Mouse (Mus musculus) kidney, embryonic 15.5 days (tissue): Measurements from ENCODE around the gene Dcpp1. TPM values are rescaled to one million over a fixed set of nuclear protein-coding genes. Genes with fewer than 3 reads are reported as not detected.
"Not testable (repeated sequence)": the region's sequence is repeated elsewhere in the genome, so short reads cannot be mapped to it uniquely, and the experiment has no call there.

Experiments
- ATAC-seq: fragments of 200-750 bp; cut with Nextera tagmentation; replicated peaks from 2 replicates; pipeline ENCODE4 v1.8.0; 2017; ENCODE audit warnings: moderate TSS enrichment; ENCODE audit not compliant: low FRiP score
- H3K27ac ChIP-seq: fragments of 300-500 bp; sonication (generic); 2 replicates; pipeline ENCODE4 v1.5.1; 2015; ENCODE audit warnings: mild to moderate bottlenecking, inconsistent platforms
- H3K27me3 ChIP-seq: fragments of 300-500 bp; sonication (generic); 2 replicates; pipeline ENCODE4 v1.6.1; 2015; ENCODE audit warnings: inconsistent platforms
- H3K36me3 ChIP-seq: fragments of 300-500 bp; sonication (generic); 2 replicates; pipeline ENCODE4 v1.6.1; 2015; ENCODE audit warnings: inconsistent platforms
- H3K4me1 ChIP-seq: fragments of 300-500 bp; sonication (generic); 2 replicates; pipeline ENCODE4 v1.6.1; 2015; ENCODE audit warnings: inconsistent platforms
- H3K4me2 ChIP-seq: fragments of 300-500 bp; sonication (generic); 2 replicates; pipeline ENCODE4 v1.6.1; 2015; ENCODE audit warnings: moderate library complexity, mild to moderate bottlenecking, inconsistent platforms
- H3K4me3 ChIP-seq: fragments of 300-500 bp; sonication (generic); replicated peaks from 2 replicates; pipeline ENCODE4 v1.5.1; 2015; ENCODE audit warnings: mild to moderate bottlenecking, inconsistent platforms
- H3K9ac ChIP-seq: fragments of 300-500 bp; sonication (generic); 2 replicates; pipeline ENCODE4 v1.6.1; 2015; ENCODE audit warnings: mild to moderate bottlenecking, inconsistent platforms
- H3K9me3 ChIP-seq: fragments of 300-500 bp; sonication (generic); replicated peaks from 2 replicates; pipeline ENCODE4 v1.6.1; 2016; ENCODE audit warnings: inconsistent platforms
- WGBS: fragments of 180-500 bp; shearing (Covaris S2); methylation state at CpG from one replicate; pipeline ENCODE4 v1.1.7; 2015; ENCODE audit warnings: mixed read lengths; 5-methylcytosine and 5-hydroxymethylcytosine counted together
- polyA plus RNA-seq: library from polyadenylated mRNA; unstranded; fragments of >200 nt; fragmentation: Nextera tagmentation; extraction: Ambion mirVana; gene quantifications from 2 replicates; pipeline ENCODE4 v1.2.1, GENCODE M21; 2015

The Dcpp1 gene
- polyA plus RNA-seq, result not detected in 2 replicates

- H3K9ac ChIP-seq, H3K27ac ChIP-seq, H3K9me3 ChIP-seq, H3K4me3 ChIP-seq, H3K27me3 ChIP-seq, H3K4me1 ChIP-seq, ATAC-seq, H3K36me3 ChIP-seq, H3K4me2 ChIP-seq: not testable (repeated sequence)
- WGBS, result 71% methylated on average over 4 of the region's 4 CpGs
These were observed at the start of gene Dcpp1, which contains the start of gene Dcpp2 for GRCm38 (mm10) chr17:23880576-23880975. Gene Dcpp1, plus strand, starts transcription at chr17:23880876. Gene Dcpp2, plus strand, starts transcription at chr17:23880880.

- Histone ChIP-seq H3K27ac (no peak overlapping the region), H3K4me1 (peaks cover 15% of the 10 kb centered on the region), H3K4me2 (no peak overlapping the region), H3K27me3 (peaks cover 37% of the 10 kb centered on the region), H3K4me3 (no peak overlapping the region), H3K36me3 (peaks cover 12% of the 10 kb centered on the region), H3K9ac (no peak overlapping the region), H3K9me3 (no peaks in the 10 kb centered on the region)
- 94% methylated on average over 1 of the region's 1 CpGs for WGBS
- ATAC-seq, result no peak
These were observed 49.5 kb upstream of the Dcpp1 start for GRCm38 (mm10) chr17:23831201-23831600.

GRCm38 (mm10) chr17:23836006-23836575, 44.6 kb upstream of the Dcpp1 start, which contains the start of gene Prss33:
Gene Prss33, minus strand, starts transcription at chr17:23836056.
- H3K9ac ChIP-seq, result no peak within 1 kb of the TSS
- H3K27ac ChIP-seq, result no peak within 1 kb of the TSS
- H3K4me2 ChIP-seq, result no peak within 1 kb of the TSS
- ATAC-seq, result no peak
- H3K36me3 ChIP-seq, result no peaks in the 10 kb centered on the region
- no peaks in the 10 kb centered on the region for H3K4me1 ChIP-seq
- 77% methylated on average over 8 of the region's 8 CpGs for WGBS
- H3K27me3 ChIP-seq, result peaks cover 30% of the 10 kb centered on the region
- no peak within 1 kb of the TSS for H3K4me3 ChIP-seq
- no peaks in the 10 kb centered on the region for H3K9me3 ChIP-seq

GRCm38 (mm10) chr17:23841145-23841544, 39.5 kb upstream of the Dcpp1 start:
- H3K4me3 ChIP-seq, result no peak overlapping the region
- 33% methylated on average over 4 of the region's 4 CpGs for whole genome bisulfite sequencing
- no peak overlapping the region for H3K27ac ChIP-seq
- no peak for ATAC-seq
- peaks cover 10% of the 10 kb centered on the region; the same call in 1 of the 2 replicates for H3K4me1 ChIP-seq
- no peaks in the 10 kb centered on the region for H3K36me3 ChIP-seq
- no peak overlapping the region for H3K9ac ChIP-seq
- H3K4me2 ChIP-seq, result no peak overlapping the region
- H3K27me3 ChIP-seq, result no peaks in the 10 kb centered on the region
- no peaks in the 10 kb centered on the region for H3K9me3 ChIP-seq

GRCm38 (mm10) chr17:23843141-23843811, 37.4 kb upstream of the Dcpp1 start:
- Histone ChIP-seq H3K4me2 (peak overlapping the region; percentile 53), H3K27ac (no peak overlapping the region), H3K9me3 (no peaks in the 10 kb centered on the region), H3K9ac (no peak overlapping the region), H3K27me3 (no peaks in the 10 kb centered on the region), H3K36me3 (no peaks in the 10 kb centered on the region), H3K4me3 (peak overlapping the region; percentile 29), H3K4me1 (peaks cover 10% of the 10 kb centered on the region; the same call in 1 of the 2 replicates)
- peak; percentile 58 for ATAC-seq
- 47% methylated on average over 23 of the region's 23 CpGs for WGBS

GRCm38 (mm10) chr17:23843812-23844273, 36.8 kb upstream of the Dcpp1 start, which contains the start of the genes Prss32 and Prss41:
Gene Prss32, plus strand, starts transcription at chr17:23843855.
Gene Prss41, minus strand, starts transcription at chr17:23844172.
- peak; percentile 57 for ATAC-seq
- H3K4me1 ChIP-seq, result peaks cover 10% of the 10 kb centered on the region; the same call in 1 of the 2 replicates
- no peaks in the 10 kb centered on the region for H3K9me3 ChIP-seq
- no peak within 1 kb of the TSS for H3K27ac ChIP-seq
- H3K4me3 ChIP-seq, result peak within 1 kb of the TSS; percentile 29
- peak within 1 kb of the TSS; percentile 53 for H3K4me2 ChIP-seq
- H3K9ac ChIP-seq, result no peak within 1 kb of the TSS
- no peaks in the 10 kb centered on the region for H3K27me3 ChIP-seq
- WGBS, result 10% methylated on average over 19 of the region's 19 CpGs
- H3K36me3 ChIP-seq, result no peaks in the 10 kb centered on the region

GRCm38 (mm10) chr17:23850028-23850427, 30.6 kb upstream of the Dcpp1 start:
- no peak overlapping the region for H3K27ac ChIP-seq
- no peak overlapping the region for H3K9ac ChIP-seq
- 72% methylated on average over 2 of the region's 2 CpGs for WGBS
- ATAC-seq, result no peak
- H3K36me3 ChIP-seq, result no peaks in the 10 kb centered on the region
- no peak overlapping the region for H3K4me2 ChIP-seq
- no peaks in the 10 kb centered on the region for H3K27me3 ChIP-seq
- H3K4me1 ChIP-seq, result no peaks in the 10 kb centered on the region
- H3K9me3 ChIP-seq, result no peaks in the 10 kb centered on the region
- no peak overlapping the region for H3K4me3 ChIP-seq

- Histone ChIP-seq H3K4me2 (no peak overlapping the region), H3K27me3 (no peaks in the 10 kb centered on the region), H3K27ac (no peak overlapping the region), H3K9ac (no peak overlapping the region), H3K36me3 (no peaks in the 10 kb centered on the region), H3K9me3 (no peaks in the 10 kb centered on the region), H3K4me3 (no peak overlapping the region), H3K4me1 (no peaks in the 10 kb centered on the region)
- ATAC-seq, result no peak
- WGBS, result 58% methylated on average over 19 of the region's 19 CpGs
These were observed 29.6 kb upstream of the Dcpp1 start for GRCm38 (mm10) chr17:23850853-23851749.

GRCm38 (mm10) chr17:23853292-23853691, 27.4 kb upstream of the Dcpp1 start:
- H3K4me1 ChIP-seq, result no peaks in the 10 kb centered on the region
- H3K9ac ChIP-seq, result no peak overlapping the region
- 37% methylated on average over 5 of the region's 5 CpGs for WGBS
- peak; percentile 36 for ATAC-seq
- H3K4me3 ChIP-seq, result no peak overlapping the region
- no peak overlapping the region for H3K4me2 ChIP-seq
- H3K27ac ChIP-seq, result no peak overlapping the region
- H3K36me3 ChIP-seq, result no peaks in the 10 kb centered on the region
- H3K27me3 ChIP-seq, result no peaks in the 10 kb centered on the region
- H3K9me3 ChIP-seq, result no peaks in the 10 kb centered on the region

- Histone ChIP-seq H3K4me2 (no peak overlapping the region), H3K27ac (no peak overlapping the region), H3K4me1 (no peaks in the 10 kb centered on the region), H3K4me3 (no peak overlapping the region), H3K9ac (no peak overlapping the region), H3K36me3 (no peaks in the 10 kb centered on the region), H3K9me3 (no peaks in the 10 kb centered on the region), H3K27me3 (no peaks in the 10 kb centered on the region)
- 85% methylated on average over 10 of the region's 10 CpGs for WGBS
- ATAC-seq, result no peak
These were observed 26.4 kb upstream of the Dcpp1 start for GRCm38 (mm10) chr17:23854229-23854765.

GRCm38 (mm10) chr17:23857193-23857592, 23.5 kb upstream of the Dcpp1 start:
- 74% methylated on average over 6 of the region's 6 CpGs for WGBS
- ATAC-seq, result no peak
- Histone ChIP-seq H3K27ac (no peak overlapping the region), H3K9ac (no peak overlapping the region), H3K4me2 (no peak overlapping the region), H3K4me3 (no peak overlapping the region), H3K36me3 (no peaks in the 10 kb centered on the region), H3K9me3 (no peaks in the 10 kb centered on the region), H3K4me1 (no peaks in the 10 kb centered on the region), H3K27me3 (no peaks in the 10 kb centered on the region)
